Mouse (Mus musculus): ENCODE measurements around the gene Cpsf6.

DNA sequence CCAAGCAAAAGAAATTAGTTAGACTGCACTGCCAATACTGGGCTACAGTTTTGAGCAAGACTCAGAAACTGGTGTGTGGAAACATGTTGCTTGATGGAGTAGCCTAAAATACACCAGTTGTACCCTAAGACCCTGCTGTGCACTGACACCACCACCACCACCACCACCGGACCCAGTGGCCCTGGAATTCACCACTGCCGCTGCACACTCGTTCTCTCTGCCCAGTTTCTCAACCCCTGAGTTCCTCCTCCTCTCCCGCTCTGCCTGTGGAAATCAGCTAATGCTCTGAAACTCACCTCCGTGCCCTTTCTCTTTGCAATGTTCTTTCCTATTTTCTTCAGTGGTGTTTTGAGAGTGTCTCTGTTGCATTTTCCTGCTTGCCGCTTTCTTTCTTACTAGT is 81.5 kb downstream of the Cpsf6 start:
- TF ChIP-seq CTCF (IDR thresholded peaks at IDR 0.05; ENCODE audit: low read depth, low read length) (no peak), GATA1 (IDR thresholded peaks at IDR 0.05; ENCODE audit: borderline replicate concordance, low read length) (no peak), POLR2AphosphoS5 (IDR thresholded peaks at IDR 0.05; ENCODE audit: insufficient replicate concordance, low read depth, low read length) (no peak), TAL1 (conservative IDR thresholded peaks at IDR 0.05; ENCODE audit: low read depth, low read length) (no peak)
